Mouse (Mus musculus) hindbrain, embryonic 16.5 days (tissue): Measurements from ENCODE around the gene Lrit3. TPM values are rescaled to one million over a fixed set of nuclear protein-coding genes. Genes with fewer than 3 reads are reported as not detected.

ENCODE experiments used
- ATAC-seq: fragments of 200-750 bp; cut with Nextera tagmentation; 2 replicates; pipeline ENCODE4 v1.8.0; 2017; ENCODE audit warnings: moderate TSS enrichment, moderate library complexity
- H3K27ac ChIP-seq: fragments of 300-500 bp; sonication (generic); 2 replicates; pipeline ENCODE4 v1.5.1; 2014; ENCODE audit warnings: low read depth, mild to moderate bottlenecking, control low read depth, low read length, moderate library complexity
- H3K27me3 ChIP-seq: fragments of 300-500 bp; sonication (generic); replicated peaks from 2 replicates; pipeline ENCODE4 v1.6.1; 2014; ENCODE audit warnings: low read length; ENCODE audit not compliant: control insufficient read depth, insufficient read depth
- H3K36me3 ChIP-seq: fragments of 300-500 bp; sonication (generic); 2 replicates; pipeline ENCODE4 v1.6.1; 2014; ENCODE audit warnings: mild to moderate bottlenecking, low read length, moderate library complexity, mixed read lengths; ENCODE audit not compliant: control insufficient read depth, insufficient read depth
- H3K4me1 ChIP-seq: fragments of 300-500 bp; sonication (generic); 2 replicates; pipeline ENCODE4 v1.6.1; 2014; ENCODE audit warnings: low read depth, low read length; ENCODE audit not compliant: control insufficient read depth, insufficient read depth
- H3K4me2 ChIP-seq: fragments of 300-500 bp; sonication (generic); 2 replicates; pipeline ENCODE4 v1.6.1; 2014; ENCODE audit warnings: mild to moderate bottlenecking, low read length, control low read depth, moderate library complexity
- H3K4me3 ChIP-seq: fragments of 300-500 bp; sonication (generic); 2 replicates; pipeline ENCODE4 v1.5.1; 2014; ENCODE audit warnings: mild to moderate bottlenecking, low read length, control low read depth, moderate library complexity
- H3K9ac ChIP-seq: fragments of 300-500 bp; sonication (generic); 2 replicates; pipeline ENCODE4 v1.6.1; 2014; ENCODE audit warnings: low read depth, mild to moderate bottlenecking, control low read depth, low read length, moderate library complexity
- H3K9me3 ChIP-seq: fragments of 300-500 bp; sonication (generic); 2 replicates; pipeline ENCODE4 v1.6.1; 2014; ENCODE audit warnings: mild to moderate bottlenecking, low read length, moderate library complexity; ENCODE audit not compliant: control insufficient read depth
- WGBS: fragments of 180-500 bp; shearing (Covaris S2); extraction: QIAGEN DNeasy Blood & Tissue Kit; methylation state at CpG from one replicate; pipeline ENCODE4 v1.1.7; 2014; 5-methylcytosine and 5-hydroxymethylcytosine counted together
- polyA plus RNA-seq: library from polyadenylated mRNA; unstranded; fragments of >200 nt; fragmentation: Nextera tagmentation; extraction: Ambion mirVana; gene quantifications from 2 replicates; pipeline ENCODE4 v1.2.1, GENCODE M21; 2015

Gene Lrit3
- polyA plus RNA-seq, 1 experiment from 2014 or later: not detected

GRCm38 (mm10) chr3:129827691-129828090 is 23.9 kb upstream of the Lrit3 start:
- Histone ChIP-seq H3K36me3 (peaks cover 28% of the 10 kb centered on the region), H3K9ac (no peak overlapping the region), H3K4me3 (no peak overlapping the region), H3K4me2 (no peak overlapping the region), H3K4me1 (peaks cover 9% of the 10 kb centered on the region), H3K9me3 (no peaks in the 10 kb centered on the region), H3K27me3 (no peaks in the 10 kb centered on the region), H3K27ac (no peak overlapping the region)
- no peak for ATAC-seq
- WGBS: 97% methylated on average over 5 of the region's 5 CpGs

DNA sequence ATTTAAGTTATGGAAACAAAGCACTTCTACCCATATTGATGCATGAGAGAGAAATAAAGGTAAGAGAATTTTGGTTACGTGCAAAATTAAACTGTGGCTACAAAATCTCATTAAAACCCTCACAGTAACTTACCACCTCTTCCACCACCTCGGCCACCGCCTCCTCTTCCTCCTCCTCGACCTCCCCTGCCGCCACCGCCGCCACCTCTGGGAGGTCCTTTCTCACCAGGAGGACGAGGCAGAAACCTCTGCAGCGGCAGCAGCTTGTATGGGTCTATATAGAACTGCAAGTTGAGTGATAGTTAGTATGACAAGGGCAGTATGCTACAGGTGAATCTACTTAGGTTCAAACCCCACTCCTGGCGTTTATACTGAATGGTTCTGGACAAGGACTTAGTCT is 22.9 kb upstream of the Lrit3 start:
- 90% methylated on average over 10 of the region's 10 CpGs for WGBS

DNA sequence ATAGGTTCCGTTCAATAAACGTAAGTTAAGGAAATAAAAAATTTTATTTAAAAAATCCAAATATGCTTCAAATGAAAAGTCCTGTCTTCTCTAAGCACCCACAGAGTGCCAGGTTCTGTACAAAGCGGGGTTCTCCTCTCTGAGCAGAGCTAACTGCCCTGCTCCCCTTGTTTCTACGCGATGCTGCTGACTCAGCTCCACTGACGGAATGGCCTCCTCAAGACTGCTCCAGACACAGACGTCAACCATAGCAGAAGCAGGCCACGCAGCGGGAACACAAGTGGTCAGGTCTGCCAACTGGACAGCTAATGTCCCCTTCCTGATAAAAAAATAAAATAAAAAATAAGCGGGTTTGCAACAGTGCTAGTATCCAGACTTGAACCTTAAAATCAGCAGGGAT is 21.1 kb upstream of the Lrit3 start:
- ATAC-seq: no peak
- Histone ChIP-seq H3K4me3 (no peak overlapping the region), H3K4me2 (no peak overlapping the region), H3K27me3 (no peaks in the 10 kb centered on the region), H3K4me1 (peaks cover 6% of the 10 kb centered on the region), H3K9me3 (no peaks in the 10 kb centered on the region), H3K27ac (no peak overlapping the region), H3K9ac (no peak overlapping the region), H3K36me3 (peaks cover 31% of the 10 kb centered on the region)
- WGBS: 94% methylated on average over 10 of the region's 10 CpGs

More for the DNA sequence above, 22.9 kb upstream of the Lrit3 start:
- Histone ChIP-seq H3K27ac (no peak overlapping the region), H3K9me3 (no peaks in the 10 kb centered on the region), H3K4me2 (no peak overlapping the region), H3K36me3 (peaks cover 31% of the 10 kb centered on the region), H3K9ac (no peak overlapping the region), H3K27me3 (no peaks in the 10 kb centered on the region), H3K4me1 (peaks cover 9% of the 10 kb centered on the region), H3K4me3 (no peak overlapping the region)
- no peak for ATAC-seq

DNA sequence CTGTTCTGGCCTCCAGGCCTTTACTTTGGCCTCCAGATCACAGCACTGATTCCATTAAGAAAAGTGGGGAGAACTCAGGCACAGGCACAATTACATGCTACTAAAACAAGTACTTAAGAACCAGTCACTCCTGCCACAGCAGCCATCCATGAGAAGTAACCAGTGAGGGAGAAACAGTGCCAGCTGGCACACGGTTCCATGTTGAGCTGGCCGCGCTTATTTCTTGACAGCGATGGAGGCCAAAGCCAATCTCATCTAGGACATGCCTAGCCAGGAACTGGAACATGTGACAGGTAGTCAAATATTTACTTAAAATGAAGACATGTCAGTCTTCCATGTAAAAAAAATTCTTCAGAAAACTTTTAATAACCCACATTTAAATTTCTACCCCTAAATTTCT is 20.3 kb upstream of the Lrit3 start:
- no peaks in the 10 kb centered on the region for H3K4me1 ChIP-seq
- WGBS: 79% methylated on average over 4 of the region's 4 CpGs
- H3K4me2 ChIP-seq: no peak overlapping the region
- no peaks in the 10 kb centered on the region for H3K9me3 ChIP-seq
- no peak overlapping the region for H3K27ac ChIP-seq
- ATAC-seq: no peak
- no peaks in the 10 kb centered on the region for H3K27me3 ChIP-seq
- no peak overlapping the region for H3K9ac ChIP-seq
- H3K4me3 ChIP-seq: no peak overlapping the region
- H3K36me3 ChIP-seq: peaks cover 31% of the 10 kb centered on the region

DNA sequence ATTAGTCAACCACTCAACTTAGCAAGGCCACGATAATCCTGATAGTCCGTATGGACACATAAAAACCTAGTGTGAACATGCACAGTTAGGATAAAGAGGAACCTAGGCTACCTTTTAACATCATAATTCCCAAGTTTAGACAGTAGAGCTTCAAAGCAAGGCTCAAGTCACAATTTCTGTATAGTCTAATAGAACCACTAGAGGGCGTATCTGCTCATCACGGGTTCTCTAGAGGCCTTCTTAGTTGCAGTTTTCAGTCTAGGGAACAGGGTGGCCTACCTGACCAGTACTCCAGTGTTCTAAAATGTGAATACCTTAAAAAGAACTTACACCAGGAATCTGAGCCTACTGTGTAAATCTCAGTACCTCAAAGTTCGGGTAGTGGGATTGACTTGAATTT is 19.5 kb upstream of the Lrit3 start:
- Histone ChIP-seq H3K4me2 (no peak overlapping the region), H3K9me3 (no peaks in the 10 kb centered on the region), H3K4me1 (no peaks in the 10 kb centered on the region), H3K27me3 (no peaks in the 10 kb centered on the region), H3K36me3 (peaks cover 31% of the 10 kb centered on the region), H3K27ac (no peak overlapping the region), H3K4me3 (no peak overlapping the region), H3K9ac (no peak overlapping the region)
- ATAC-seq: no peak; the same call in 1 of the 2 replicates
- WGBS: 52% methylated on average over 5 of the region's 5 CpGs

- Histone ChIP-seq H3K36me3 (peaks cover 31% of the 10 kb centered on the region), H3K4me2 (no peak within 1 kb of the TSS), H3K27me3 (no peaks in the 10 kb centered on the region), H3K4me3 (no peak within 1 kb of the TSS), H3K9me3 (no peaks in the 10 kb centered on the region), H3K27ac (no peak within 1 kb of the TSS), H3K9ac (no peak within 1 kb of the TSS), H3K4me1 (no peaks in the 10 kb centered on the region)
- 71% methylated on average over 11 of the region's 11 CpGs for WGBS
- no peak for ATAC-seq
Observed at GRCm38 (mm10) chr3:129822206-129822775, 18.5 kb upstream of the Lrit3 start, which contains the start of gene Rrh. Rrh (minus strand) TSS chr3:129822587.

DNA sequence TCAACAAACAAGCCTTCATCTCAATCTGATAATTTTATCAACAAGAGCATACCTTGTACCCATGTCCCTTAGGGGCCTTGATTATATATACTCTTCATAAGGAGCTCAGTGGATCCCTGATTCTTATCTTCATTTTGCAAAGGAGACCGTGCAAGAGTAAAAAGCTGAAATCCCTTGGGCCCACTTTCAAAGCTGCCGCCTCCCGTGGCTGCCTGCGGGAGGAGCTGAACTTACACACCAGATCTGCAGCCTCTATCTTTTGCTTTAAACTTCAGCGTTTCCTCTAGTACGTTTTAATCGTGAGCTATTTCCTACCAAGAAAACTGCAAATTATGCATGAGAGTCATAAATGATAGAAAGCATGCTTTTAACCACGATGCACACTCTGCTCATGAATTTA is 17.9 kb upstream of the Lrit3 start:
- H3K4me3 ChIP-seq: no peak overlapping the region
- H3K36me3 ChIP-seq: peaks cover 30% of the 10 kb centered on the region
- no peaks in the 10 kb centered on the region for H3K4me1 ChIP-seq
- WGBS: 77% methylated on average over 8 of the region's 8 CpGs
- no peaks in the 10 kb centered on the region for H3K27me3 ChIP-seq
- H3K9me3 ChIP-seq: no peaks in the 10 kb centered on the region
- ATAC-seq: no peak
- no peak overlapping the region for H3K27ac ChIP-seq
- no peak overlapping the region for H3K4me2 ChIP-seq
- H3K9ac ChIP-seq: no peak overlapping the region

GRCm38 (mm10) chr3:129820847-129821246 is 17.0 kb upstream of the Lrit3 start:
- Histone ChIP-seq H3K9me3 (no peaks in the 10 kb centered on the region), H3K4me2 (no peak overlapping the region), H3K27me3 (no peaks in the 10 kb centered on the region), H3K9ac (no peak overlapping the region), H3K36me3 (peaks cover 23% of the 10 kb centered on the region), H3K4me1 (no peaks in the 10 kb centered on the region), H3K27ac (no peak overlapping the region), H3K4me3 (no peak overlapping the region)
- no peak for ATAC-seq
- WGBS: 56% methylated on average over 9 of the region's 9 CpGs

DNA sequence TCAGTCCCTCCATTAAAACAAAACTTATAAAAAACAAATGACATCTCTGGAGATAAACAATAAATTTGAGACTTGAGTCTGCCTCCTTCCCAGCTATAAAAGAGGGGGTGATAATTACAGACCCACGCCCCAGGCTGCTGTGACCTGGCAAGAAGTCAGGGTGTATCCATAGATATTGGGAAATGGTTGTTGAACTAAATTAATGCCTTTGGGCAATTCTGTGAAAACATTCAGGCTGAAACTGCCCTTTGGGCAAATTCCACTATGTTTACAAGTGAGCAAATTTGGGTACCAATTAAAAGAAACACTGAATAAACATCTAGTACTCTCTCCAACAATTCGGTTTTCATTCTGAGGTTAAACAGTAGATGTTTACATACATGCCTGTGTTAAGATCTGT is 4.8 kb downstream of the Lrit3 start:
- 88% methylated on average over 2 of the region's 2 CpGs for WGBS
- H3K4me2 ChIP-seq: no peak overlapping the region
- ATAC-seq: no peak
- no peaks in the 10 kb centered on the region for H3K9me3 ChIP-seq
- no peak overlapping the region for H3K9ac ChIP-seq
- H3K4me3 ChIP-seq: no peak overlapping the region
- no peaks in the 10 kb centered on the region for H3K27me3 ChIP-seq
- no peaks in the 10 kb centered on the region for H3K36me3 ChIP-seq
- no peaks in the 10 kb centered on the region for H3K4me1 ChIP-seq
- no peak overlapping the region for H3K27ac ChIP-seq

GRCm38 (mm10) chr3:129798551-129798950 is 5.3 kb downstream of the Lrit3 start:
- Histone ChIP-seq H3K27ac (no peak overlapping the region), H3K27me3 (no peaks in the 10 kb centered on the region), H3K36me3 (no peaks in the 10 kb centered on the region), H3K4me3 (no peak overlapping the region), H3K9me3 (no peaks in the 10 kb centered on the region), H3K4me1 (no peaks in the 10 kb centered on the region), H3K9ac (no peak overlapping the region), H3K4me2 (no peak overlapping the region)
- no peak for ATAC-seq
- WGBS: 87% methylated on average over 11 of the region's 11 CpGs
